Mouse (Mus musculus) layer of hippocampus, postnatal 25 days (tissue): Measurements from ENCODE around the gene Fam173b. TPM values are rescaled to one million over a fixed set of nuclear protein-coding genes. Genes with fewer than 3 reads are reported as not detected.

Experiments
- DNase-seq, 2 experiments: peaks; one replicate each; pipeline ENCODE4 v3.0.0; 2022; ENCODE audit warnings: mixed read lengths in 2 of 2, low spot score in 1 of 2; ENCODE audit errors: extremely low spot score in 1 of 2
- total RNA-seq, 2 experiments: library from RNA; stranded (reverse); gene quantifications; 2 replicates each; pipeline ENCODE4 v1.2.3; 2021

Gene Fam173b
- total RNA-seq, 2 experiments from 2014 or later = 11.8 to 13.3 TPM

GRCm38 (mm10) chr15:31586088-31586487 is 15.6 kb upstream of the Fam173b start:
- DNase-seq = no peak

- DNase-seq = peak; percentile 83 to 97
These were observed 15.1 kb upstream of the Fam173b start for GRCm38 (mm10) chr15:31586519-31586918.

- no peak for DNase-seq
These were observed 13.9 kb upstream of the Fam173b start for GRCm38 (mm10) chr15:31587789-31588188.

DNA sequence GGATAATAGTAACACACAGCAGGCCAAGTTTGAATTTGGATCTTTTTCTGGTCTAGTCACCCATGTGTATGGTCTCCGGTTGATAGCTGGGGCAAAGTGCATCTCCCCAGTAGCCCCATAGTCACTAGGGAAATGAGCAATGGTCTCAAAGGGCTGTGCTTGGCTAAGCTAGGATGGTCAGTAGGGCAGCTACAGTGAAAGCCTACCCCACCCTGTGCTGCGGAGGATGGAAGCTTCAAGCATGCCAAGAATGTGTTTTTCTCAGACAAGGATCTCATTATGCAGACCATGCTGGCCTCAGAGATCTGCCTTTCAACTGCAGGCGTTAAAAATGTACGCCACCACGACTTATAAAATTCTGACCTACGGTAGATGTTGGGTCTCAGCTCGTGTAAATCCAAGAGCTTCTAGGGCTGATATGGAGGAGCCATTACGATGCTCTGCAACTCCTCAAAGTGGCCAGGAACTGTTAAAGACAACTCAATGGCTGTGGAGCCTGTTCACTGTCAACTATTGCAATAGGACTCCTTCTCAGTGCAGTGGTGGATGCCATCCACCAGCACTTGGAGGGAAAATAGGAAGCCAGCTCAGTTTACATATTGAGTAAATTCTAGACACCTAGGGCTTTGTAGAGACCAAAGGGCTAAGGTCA is 12.5 kb upstream of the Fam173b start:
- no peak for DNase-seq

GRCm38 (mm10) chr15:31590176-31590575 is 11.5 kb upstream of the Fam173b start:
- DNase-seq = no peak

GRCm38 (mm10) chr15:31592531-31592930 is 9.1 kb upstream of the Fam173b start:
- no peak for DNase-seq

DNA sequence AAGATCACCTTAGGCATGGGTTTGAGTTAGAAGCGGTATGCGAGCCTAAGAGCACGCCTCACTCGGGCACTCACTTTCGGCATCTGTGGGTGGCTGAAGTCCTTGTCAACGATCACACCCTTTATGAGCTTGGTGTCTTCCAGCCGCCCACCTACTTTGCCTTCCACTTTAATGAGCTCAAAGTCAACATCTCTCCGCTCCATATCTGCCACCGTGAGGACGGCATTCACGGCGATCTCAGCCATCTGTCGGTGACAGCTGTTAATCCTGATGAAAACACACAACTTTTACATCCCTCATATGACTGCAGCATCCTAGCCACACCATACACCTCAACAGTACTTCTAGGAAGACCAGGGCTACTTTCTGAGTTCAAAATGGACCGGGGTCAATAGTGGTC is 7.4 kb upstream of the Fam173b start:
- DNase-seq = no peak

- no peak for DNase-seq
These were observed 6.0 kb upstream of the Fam173b start for GRCm38 (mm10) chr15:31595651-31596050.

DNA sequence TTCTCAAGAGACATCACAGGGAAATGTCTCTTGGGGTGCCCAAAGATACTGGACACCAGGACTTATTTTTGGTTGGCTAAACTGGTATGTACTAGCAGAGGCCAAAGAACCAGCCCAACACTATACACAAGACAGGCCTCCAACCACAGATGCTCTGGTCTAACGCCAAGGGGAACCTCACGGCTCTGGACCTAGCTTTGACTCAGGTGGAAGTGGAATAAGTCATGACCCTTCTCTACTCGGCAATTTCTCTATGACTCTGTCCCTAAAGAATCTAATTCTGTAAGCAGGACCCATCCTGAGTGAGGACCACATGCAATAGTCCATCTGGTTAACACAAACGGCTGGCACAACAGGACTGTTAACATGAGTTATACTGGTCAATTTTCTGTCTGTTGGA is 1.8 kb upstream of the Fam173b start:
- no peak for DNase-seq

DNA sequence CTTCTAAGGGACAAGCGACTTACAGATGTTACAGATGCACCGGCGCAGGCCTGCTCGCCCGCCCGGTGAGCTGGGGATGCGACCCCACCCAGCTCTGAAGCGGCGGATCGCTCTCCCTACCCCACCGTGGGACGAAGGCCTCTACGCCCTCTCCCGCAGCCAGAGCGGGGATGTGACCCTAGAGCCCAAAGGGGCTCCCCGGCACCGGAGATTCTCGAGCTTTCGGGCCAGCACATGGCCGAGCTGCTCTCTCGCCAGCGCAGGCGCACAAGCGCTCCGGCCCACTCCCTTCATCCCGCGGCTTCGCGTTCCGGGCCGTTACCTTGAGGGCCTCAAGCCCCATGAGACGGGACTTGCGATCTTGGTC is 390 bp upstream of the Fam173b start:
- DNase-seq = no peak

- peak in 1 of 2 experiments; percentile 40 for DNase-seq
These were observed 774 bp downstream of the Fam173b start for GRCm38 (mm10) chr15:31602426-31602825.

- no peak for DNase-seq
These were observed 1.5 kb downstream of the Fam173b start for GRCm38 (mm10) chr15:31603113-31603512.

- DNase-seq = no peak
These were observed 5.2 kb downstream of the Fam173b start for GRCm38 (mm10) chr15:31606821-31607220.

DNA sequence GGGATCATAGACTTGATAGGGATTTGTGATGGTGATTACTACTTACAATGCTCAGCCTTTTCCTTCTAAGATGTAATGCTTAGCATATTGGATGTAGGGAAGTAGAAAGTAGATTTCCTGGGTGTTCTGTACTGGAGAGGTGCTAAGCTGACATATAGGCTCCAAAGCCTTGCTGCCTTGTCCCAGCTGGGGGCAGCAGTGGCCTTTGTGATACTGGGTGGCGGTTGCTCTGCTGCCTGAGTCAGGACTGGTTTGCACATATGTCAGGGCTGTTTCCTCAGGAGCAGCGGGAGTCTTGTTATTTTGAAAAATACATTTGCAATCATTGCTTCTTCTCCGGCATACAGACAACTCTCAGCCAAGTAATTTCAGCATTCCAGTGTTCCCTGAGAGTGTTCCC is 9.4 kb downstream of the Fam173b start:
- DNase-seq = peak in 1 of 2 experiments; percentile 41

GRCm38 (mm10) chr15:31611976-31612375 is 10.3 kb downstream of the Fam173b start:
- DNase-seq = no peak

DNA sequence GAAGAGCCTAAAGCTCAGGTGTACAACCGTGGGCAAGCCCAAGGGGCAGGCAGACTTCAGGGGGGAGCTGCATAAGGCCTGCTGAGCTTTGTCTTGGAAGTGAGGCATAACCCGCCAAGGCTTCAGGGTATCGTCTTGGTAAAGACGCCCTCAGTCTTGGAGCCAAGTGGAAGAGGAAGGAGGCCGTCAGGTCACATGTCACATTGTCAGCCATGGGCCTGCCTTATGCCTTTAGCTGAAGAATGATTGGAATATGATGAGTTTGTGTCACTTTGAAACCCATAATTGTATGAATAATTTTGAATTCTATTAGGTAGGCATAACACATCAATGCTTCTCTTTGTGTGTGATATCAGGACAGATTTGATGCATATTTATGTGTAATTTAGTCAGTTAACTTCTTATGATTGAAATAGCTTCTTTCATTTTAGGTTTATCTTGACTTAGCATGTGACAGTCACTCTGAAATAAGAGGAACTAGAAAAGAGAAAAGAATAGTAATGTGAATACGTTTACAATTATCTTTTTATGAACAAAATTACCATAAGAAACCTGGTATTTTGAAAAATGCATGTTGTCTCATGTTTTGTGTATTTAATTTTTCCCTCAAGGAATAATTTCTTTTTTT is 12.3 kb downstream of the Fam173b start:
- no peak for DNase-seq

DNA sequence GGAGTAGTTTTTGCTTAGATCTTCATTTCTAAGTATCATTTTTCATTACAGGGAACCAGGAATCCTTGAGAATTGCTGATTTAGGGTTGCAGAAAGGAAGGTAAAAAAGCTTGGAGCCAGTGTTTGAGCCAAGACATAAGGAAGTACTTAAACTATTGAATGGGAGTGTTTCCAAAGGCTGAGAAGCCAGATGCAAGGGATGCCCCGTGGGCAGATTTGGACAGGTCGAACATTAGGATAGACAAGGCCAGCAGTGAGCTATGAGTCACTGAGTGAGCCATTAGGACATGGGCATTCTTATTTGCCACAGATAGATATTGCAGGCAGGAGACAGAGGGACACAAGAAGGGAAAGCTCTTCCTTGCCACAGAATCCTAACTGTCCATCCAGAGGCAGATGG is 13.0 kb downstream of the Fam173b start:
- DNase-seq = no peak

GRCm38 (mm10) chr15:31617261-31617660 is 15.6 kb downstream of the Fam173b start:
- DNase-seq = no peak

GRCm38 (mm10) chr15:31619521-31619920 is 17.9 kb downstream of the Fam173b start:
- peak in 1 of 2 experiments; percentile 30 for DNase-seq

DNA sequence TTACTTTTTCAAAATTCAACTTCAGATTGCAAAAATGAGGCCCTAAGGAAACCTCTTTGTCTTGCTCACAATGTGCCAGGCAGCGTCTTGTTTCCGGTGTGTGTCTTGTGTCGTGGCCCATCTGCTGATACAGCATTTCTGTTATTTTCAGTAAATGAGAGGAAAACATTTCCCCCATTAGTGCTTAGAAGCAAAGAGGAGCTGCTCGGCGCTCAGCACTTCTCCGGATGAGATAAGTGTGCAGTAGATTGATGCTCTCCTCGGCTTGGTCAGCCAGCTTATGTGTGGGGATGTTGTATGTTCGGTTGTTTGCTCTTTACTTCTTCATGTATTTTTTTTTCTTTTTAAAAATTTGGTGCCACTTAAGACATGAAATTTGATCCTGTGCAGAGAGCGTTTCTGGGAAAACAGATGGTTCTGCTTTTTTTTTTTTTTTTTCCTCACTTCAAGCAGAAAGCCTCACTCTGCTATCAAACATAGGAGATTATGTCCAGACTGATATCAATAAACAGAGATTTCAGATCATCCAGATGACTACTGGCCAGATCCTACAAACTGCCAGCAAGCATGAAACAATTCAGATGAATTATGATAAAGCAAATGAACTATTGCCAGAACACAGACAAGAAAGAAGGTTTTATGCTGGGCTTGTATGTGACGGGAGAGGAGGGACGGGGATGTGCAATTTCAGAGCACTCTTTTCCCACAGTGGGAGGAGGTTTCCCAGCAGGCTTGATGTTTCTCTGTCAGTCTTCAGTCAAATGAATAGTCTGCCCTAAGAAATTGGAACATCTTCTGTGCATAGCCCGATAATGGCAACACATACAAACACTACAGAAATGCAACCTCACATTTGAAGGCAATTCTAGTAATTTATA is 25.9 kb downstream of the Fam173b start:
- no peak for DNase-seq

- DNase-seq = no peak
These were observed 26.5 kb downstream of the Fam173b start for GRCm38 (mm10) chr15:31628180-31628579.
